Mouse (Mus musculus): Measurements from ENCODE around the gene Gm44579. TPM values are rescaled to one million over a fixed set of nuclear protein-coding genes. Genes with fewer than 3 reads are reported as not detected.
A peak's percentile ranks its signal among the peaks of the same experiment; 100 is the strongest.

Gm44579 gene
- polyA plus RNA-seq (2012; rRNA removed): not detected in 2 replicates

DNA sequence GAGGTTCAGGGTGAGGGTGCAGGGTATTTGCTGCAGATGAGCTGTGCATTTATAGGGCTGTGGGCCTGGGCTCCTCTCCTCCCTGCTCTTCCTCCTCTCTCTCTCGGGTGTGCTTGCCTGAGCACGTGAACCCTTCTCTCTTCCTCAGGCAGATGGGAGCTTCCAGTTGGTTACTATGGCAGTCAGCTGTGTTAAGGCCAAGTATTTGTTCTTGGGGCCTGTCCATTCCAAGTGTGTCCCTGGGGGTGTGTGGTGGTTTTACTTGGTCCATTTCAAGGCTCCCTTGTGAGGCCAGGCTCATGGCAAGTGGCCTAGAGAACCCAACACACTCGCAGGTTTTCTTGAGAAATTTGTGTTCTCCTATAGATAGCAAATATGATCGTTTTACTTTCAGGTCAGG is at the start of gene Gm44579, which contains the start of gene Olfr287:
TSS of gene Gm44579 (minus strand) at position 101 of the 400 bp plus-strand sequence.
TSS of gene Olfr287 (minus strand) at position 180 of the 400 bp plus-strand sequence.
- no peak for DNase-seq (ENCODE audit: low spot score)

DNA sequence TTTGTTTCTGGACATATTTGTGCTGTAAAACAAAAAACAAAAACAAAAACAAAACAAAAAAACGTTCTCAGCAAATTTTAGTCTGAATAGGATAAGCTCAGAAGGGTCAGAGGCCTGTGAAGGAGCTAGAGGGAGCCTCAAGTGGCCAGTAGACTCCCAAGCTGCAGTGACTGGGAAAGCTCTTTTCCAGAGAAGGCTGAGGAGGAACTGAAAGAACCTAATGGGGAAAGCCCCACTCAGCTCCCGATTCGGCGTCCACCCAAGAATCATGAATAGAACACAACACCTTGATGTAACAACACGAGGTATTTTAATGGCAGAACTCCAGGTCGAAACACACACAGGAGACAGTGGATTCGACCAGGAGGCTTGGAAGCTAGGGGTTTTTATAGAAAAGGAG is 37.0 kb upstream of the Gm44579 start:
- no peak for DNase-seq (ENCODE audit: low spot score)

DNA sequence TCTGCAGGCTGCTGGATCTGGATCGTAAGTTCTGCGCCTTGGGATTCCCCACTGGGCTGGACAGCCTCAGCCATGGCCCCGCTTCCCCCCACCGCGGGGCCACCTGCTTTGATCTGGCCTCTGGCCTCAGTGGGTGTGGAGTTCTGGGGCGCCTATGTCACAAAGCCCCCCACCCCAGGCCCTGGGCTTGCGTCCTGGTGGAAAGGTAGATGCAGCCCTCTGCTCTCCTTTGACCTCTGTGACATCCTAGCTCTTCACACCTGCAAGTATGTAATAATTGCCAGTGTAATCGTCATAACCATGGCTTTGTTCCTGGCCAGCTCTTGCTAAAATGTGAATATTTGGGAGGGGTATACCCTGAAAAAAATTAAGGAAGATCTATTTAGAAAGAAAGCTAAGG is 36.4 kb upstream of the Gm44579 start, which contains the start of gene H1fnt:
TSS of gene H1fnt (minus strand) at position 101 of the 400 bp plus-strand sequence.
- no peak for DNase-seq (ENCODE audit: low spot score)

DNA sequence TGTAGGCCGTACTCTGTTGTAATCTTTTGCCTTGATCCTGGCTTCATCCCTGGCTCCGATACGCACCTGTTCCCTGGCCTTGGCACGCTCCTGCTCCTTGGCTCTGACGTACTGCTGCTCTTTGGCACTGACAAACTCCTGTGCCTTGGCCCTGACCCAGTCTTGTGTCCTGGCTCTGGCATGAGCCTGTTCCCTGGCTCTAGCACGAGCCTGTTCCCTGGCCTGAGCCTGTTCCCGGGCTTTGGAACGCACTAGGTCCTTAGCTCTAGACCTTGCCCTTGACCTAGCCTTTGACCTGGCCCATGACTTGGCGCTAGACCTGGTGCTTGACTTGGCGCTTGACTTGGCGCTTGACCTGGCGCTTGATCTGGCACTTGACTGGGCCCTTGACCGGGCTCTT is 35.5 kb upstream of the Gm44579 start:
- no peak for DNase-seq (ENCODE audit: low spot score)

DNA sequence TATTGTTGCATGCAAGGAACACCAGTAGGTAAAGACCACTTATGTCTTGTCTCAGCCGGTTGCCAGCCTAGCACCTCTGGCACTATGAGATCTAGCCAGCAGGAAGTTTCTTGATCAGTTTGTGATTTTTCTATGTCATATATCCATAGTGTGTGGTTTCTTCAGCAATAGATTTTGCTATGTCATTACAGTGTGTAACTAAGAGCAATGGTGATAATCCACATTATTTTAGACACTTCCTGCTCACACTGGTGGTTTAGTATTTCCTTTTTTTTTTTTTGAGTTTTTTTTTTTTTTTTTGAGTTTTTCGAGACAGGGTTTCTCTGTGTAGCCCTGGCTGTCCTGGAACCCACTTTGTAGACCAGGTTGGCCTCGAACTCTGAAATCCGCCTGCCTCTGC is 14.7 kb upstream of the Gm44579 start:
- no peak for DNase-seq (ENCODE audit: low spot score)

DNA sequence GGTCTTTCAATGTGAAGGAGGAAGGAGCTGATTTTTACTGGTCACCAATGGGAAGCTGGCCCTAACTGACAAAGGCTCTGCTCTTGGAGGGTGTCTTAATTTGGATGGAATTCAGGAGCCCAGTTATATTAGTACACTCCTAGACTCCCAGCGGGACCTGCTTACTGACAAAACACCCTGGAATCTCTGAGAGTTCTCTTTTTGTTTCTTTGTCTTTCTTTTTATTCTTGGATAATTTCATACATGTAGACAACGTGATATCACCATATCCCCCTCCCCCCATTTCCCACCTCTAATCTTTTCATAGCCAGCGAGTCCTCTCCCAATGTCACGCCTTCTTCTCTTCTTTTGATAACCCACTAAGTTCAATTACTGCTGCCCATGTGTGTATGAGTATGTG is 13.6 kb upstream of the Gm44579 start, which contains the start of gene Olfr286:
TSS of gene Olfr286 (minus strand) at position 101 of the 400 bp plus-strand sequence.
- DNase-seq (ENCODE audit: low spot score): no peak

DNA sequence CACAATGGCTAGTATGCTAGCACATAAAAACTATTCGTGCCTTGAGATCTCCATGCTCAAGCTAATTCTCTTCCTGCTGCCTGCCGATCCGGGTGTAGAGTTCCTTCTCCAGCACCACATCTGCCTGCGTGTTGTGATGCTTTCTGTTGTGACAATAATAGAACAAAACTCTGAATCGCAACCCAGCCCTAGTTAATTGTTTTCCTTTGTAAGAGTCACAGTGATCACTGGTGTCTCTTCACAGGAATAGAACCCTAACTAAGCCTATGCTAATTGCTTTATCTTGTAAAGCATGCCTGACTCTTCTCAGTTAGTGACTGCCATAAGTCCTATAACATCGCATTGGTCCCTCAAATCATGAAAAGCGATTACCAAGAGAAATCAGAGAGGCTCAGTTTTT is 5.3 kb upstream of the Gm44579 start:
- no peak for DNase-seq (ENCODE audit: low spot score)

DNA sequence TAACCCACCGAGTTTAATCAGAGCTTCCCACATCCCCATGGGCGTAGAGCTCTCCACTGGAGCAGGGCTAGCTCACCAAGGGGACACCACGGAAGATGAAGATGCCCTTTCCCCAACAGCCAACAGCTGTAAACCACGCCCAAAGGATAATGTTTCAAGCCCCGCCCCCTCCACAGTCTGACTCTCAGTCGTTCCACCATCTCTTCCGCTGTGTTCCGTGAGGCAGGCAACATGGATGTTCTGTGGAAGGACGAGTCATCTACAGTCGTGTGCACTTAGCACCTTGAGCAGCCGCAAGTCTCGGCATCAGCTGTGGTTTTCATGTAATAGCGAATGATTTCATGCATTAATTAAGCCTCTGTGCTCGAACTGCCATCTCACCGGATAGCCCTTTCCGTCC is 4.8 kb upstream of the Gm44579 start:
- DNase-seq (ENCODE audit: low spot score): no peak

DNA sequence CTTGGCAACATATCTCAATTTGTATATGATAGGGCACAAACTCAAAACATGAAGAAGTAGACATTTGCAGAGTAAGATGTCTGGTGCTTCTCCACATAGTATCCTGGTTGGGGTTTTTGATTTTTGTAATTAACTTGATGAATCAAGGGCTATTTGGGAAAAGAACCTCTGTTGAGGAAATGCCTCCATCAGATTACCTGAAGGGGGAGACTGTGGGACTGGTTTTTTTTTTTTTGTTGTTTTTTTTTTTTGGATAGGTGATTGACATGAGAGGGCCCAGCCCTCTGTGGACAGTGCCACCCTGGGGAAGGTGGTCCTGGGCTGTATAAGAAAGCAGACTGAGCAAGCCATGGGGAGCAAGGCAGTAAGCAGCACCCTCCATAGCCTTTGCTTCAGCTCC is 1.6 kb upstream of the Gm44579 start:
- DNase-seq (ENCODE audit: low spot score): no peak

DNA sequence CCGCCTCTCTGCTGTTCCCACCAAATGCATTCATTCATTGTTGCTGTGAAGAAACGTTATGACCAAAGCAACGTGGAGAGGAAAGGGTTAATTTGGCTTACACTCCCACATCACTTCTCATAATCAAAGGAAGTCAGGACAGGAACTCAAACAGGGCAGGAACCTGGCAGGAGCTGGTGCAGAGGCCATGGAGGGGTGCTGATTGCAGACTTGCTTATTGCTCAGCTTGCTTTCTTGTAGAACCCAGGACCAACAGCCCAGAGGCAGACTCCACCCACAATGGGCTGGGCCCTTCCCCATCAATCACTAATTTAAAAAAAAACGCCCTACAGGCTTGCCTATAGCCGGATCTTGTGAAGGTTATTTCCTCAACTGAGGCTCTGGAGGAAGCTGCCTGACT is 6.6 kb downstream of the Gm44579 start:
- no peak for DNase-seq (ENCODE audit: low spot score)

DNA sequence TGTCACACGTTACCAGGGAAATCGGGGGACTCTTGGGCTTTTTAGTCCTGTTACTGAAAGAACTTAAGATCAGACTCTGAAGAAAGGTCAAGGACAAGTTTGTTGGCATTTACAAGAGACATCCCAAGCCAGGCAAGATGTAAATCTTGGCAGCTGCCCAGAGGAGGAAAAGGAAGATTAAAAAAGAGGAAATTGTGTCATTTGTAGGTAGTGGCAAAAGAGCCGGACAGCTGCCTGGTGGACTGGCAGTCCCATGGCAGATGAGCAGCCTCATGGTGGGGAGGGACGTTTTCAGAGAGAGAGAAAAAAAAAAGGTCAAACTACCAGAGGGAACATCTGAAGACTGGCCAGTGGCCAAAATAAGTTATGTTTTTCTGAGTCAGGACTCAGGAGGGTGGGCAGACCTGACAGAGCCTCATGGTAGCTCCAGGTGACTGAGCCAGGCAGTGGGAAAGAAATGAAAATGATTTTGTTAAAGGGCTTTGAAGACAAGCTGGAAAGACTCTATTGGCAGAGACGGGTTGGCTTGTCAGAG is 7.4 kb downstream of the Gm44579 start:
- no peak for DNase-seq (ENCODE audit: low spot score)

DNA sequence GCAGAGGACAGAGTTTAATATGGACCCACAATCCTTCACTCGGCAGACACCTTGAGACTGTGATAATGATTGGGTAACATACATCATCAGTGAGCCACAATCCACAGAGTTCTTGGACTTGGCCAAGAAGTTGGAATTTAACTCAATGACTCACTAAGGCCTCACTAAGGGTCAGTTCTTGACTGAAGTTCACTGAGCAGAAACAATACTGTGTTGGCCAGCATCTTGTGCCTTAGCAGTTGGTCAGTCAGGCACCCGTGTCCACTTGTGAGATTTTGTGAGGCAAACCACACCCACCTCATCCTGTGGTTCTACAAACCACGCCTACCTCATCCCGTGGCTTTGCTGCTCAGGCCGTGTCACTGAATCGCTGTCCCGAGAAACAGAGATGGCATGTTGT is 11.1 kb downstream of the Gm44579 start:
- DNase-seq (ENCODE audit: low spot score): no peak

DNA sequence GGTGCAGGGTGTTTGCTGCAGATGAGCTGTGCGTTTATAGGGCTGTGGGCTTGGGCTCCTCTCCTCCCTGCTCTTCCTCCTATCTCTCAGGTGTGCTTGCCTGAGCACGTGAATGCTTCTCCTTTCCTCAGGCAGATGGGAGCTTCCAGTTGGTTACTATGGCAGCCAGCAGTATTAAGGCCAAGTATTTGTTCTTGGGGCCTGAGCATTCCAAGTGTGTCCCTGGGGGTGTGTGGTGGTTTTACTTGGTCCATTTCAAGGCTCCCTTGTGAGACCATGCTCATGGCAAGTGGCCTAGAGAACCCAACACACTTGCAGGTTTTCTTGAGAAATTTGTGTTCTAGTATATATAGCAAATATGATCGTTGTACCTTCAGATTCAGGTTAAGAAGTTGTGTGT is 25.3 kb downstream of the Gm44579 start, which contains the start of gene Olfr288:
TSS of gene Olfr288 (minus strand) at position 101 of the 400 bp plus-strand sequence.
- DNase-seq (ENCODE audit: low spot score): no peak

DNA sequence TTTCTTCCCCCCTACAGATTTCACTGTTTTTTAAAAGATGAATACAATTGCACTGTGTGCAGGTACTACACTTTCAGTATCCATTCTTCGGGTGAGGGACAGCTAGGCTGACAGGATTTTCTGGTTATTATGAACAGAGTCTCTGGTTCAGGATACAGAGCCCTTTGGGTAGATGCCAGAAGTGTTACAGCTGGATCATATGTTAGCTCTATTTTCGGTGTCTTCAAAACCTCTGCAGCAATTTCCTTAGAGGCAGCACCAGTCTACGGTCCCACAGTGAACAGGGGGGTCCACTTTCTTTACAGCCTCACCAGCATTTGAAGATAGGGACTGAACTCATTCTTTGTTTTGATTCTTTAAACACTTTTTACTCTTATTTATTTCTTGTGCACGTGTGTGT is 36.3 kb downstream of the Gm44579 start:
- no peak for DNase-seq (ENCODE audit: low spot score)

DNA sequence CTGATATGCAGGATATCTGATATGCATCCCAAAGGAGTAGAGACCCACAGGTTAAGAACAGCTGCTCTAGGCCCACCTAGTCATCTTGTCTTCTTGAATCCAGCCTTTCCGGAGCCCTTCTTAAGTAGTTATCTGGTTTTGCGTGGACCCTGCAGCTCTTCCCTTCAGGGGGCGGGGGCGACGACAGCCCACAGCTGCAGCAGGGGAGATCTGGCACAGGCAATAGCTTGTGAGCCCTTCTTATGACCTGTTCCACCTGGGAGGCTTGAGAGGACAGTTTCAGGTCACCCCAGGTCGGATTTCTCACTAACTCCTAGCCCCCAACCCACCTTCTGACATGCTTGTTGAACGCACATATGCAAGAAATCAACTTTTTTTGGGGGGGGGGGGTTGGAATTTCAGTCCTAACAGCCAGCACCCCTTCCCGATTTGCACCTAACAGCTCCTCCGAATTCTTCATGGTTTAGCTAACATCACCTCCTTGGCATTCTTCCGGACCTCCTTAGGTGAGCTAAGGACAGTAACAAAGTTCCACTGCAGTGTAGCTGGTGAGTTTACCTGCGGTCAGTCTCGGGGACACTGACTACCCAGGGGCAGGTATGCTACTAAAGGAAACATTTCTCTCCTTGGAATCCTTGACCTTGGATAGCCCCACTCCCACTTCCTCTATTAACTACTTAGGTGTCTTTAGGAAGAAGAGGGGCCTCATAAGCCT is 38.8 kb downstream of the Gm44579 start:
- no peak for DNase-seq (ENCODE audit: low spot score)

DNA sequence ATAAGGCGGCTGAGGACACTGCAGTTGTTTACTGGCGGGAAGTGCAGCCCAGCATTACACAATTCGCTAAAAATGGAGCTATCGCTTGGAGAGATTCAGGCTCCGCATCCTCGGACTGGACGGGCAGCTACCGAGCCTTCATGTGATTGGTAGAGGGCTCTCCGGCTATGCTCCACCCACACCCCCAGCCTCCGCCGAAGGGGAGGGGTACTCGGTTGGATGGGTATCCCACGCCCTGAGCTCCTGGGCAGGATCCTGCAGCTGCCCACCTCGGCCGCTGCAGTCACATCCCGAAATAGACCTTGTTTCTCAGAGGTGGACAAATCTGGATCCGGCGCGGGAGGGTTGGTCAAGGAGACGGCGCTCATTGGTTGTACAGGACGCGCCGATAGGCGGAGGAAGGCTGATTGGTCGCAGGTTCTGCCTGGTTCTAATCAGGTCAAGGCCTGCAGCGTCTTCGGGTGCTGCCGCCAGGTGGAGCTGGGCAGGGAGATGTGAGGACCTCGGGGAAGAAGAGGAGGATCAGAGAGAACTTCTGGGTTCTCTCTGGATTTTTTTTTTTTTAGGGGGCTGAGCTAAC is 39.6 kb downstream of the Gm44579 start:
- DNase-seq (ENCODE audit: low spot score): peak; percentile 82

DNA sequence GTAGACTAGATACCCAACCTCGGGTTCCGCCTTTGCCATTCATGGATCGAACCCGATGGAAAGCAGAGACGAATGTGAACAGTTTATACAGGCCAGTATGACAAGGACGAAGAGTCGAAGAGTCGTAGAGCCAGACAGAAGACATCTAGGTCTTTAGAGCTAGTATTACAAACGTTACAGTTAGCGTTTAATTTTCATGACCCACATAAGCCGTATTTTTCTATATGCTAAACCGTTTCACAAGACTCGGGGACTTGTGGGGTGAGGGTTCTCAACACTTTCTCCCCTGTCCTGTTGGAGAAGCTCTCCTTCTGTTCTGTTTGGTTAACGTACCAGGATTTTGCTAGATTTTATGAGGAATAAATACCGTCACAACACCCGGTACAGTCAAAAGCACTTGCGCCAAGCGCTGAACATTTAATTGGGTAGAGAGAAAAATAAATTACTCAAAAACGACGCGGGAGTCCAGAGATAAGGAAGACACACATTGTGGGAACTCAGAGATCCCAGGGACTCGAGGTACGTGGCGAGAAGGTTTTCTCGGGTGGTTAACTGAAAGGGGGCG is 40.1 kb downstream of the Gm44579 start:
- DNase-seq (ENCODE audit: low spot score): no peak

DNA sequence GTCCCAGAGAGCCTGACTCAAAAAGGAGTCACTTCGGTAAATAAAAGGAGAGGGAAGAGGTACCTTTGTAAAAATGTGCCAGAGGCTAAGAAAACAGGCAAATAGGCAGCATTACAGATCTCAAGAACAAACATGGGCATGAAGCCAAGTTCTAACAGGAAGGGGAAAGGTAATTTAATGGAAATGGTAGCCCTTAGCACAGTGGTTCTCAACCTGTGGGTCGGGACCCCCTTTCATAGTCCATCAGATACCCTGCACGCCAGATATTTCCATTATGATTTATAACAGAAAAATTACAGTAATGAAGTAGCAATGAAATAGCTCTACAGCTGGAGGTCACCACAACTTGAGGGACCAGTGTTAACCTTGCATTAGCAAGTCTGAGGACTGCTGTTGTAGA is 43.5 kb downstream of the Gm44579 start:
- no peak for DNase-seq (ENCODE audit: low spot score)

DNA sequence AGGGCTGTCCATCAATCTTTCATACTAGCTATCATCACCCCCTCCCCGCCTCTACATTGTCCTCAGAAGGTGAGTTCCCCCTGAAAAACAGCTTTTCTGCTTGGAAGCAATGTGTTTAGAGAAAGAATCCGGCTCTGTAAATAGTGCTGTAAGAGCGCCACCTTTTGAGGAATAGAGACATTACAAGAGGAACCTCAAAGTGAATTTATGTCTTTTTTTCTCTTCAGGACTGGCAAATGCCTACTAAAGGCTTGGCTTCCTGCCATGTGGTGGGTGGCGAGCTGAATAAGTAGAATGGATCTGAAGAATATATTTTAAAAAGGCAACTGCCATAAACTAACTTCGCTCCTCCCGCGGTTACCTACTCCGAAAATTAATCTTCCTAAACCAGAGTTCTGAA is 47.0 kb downstream of the Gm44579 start:
- DNase-seq (ENCODE audit: low spot score): no peak

DNA sequence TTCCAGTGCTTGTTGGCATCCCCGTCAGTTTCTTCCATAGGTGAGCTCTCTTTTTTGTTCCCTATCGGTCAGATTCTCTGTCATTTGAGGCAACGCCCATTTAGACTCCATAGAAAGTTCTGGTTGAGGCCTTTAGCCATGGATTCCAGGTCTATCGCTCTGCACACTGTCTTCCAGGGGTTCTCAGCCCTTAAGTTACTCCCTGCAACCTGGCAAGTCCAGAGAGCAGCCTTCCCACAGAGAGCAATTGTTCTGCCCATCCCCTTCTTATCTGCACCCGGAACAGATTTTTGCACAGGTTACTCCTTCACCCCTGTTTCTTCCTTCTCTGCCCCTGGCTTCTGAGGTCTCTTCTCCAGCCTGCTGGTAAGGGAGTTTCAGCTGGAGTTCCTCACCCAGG is 48.7 kb downstream of the Gm44579 start:
- DNase-seq (ENCODE audit: low spot score): no peak

DNA sequence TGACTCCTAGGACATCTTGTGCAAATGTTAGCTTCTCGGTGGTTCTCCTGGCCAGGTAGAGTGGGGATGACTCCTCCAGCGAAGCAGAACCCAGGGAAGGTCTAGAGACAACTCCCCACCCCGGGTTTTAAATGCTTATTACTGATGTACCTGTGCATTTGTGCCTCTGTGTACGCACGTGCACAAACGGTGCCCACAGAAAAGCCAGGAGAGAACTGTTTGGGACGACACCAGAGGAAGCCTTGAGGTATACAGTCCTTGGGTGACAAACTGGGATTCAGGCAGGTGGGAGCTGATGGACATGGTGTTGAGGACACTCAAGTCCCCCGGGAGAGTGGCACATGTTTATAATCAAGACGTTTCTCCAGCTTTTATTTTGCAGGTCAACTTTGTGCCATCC is 49.9 kb downstream of the Gm44579 start:
- DNase-seq (ENCODE audit: low spot score): no peak

DNA sequence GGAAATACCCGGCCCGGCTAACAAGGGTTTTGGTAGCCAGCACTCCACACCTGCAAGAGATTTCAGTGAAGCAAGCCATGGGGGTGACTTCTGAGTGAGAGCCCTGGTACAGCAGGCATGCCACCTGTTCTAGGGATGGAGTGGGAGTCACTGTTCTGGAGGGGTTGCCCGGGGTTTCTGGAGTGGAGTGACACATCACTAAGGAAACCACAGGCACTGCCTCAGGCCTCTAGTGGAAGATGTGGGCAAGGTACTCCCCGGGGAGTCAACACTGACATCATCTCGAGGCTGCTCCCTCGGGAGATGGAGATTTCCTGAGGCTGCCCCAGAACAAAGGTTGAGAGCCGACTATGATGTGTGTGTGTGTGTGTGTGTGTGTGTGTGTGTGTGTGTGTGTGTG is 50.4 kb downstream of the Gm44579 start:
- no peak for DNase-seq (ENCODE audit: low spot score)

DNA sequence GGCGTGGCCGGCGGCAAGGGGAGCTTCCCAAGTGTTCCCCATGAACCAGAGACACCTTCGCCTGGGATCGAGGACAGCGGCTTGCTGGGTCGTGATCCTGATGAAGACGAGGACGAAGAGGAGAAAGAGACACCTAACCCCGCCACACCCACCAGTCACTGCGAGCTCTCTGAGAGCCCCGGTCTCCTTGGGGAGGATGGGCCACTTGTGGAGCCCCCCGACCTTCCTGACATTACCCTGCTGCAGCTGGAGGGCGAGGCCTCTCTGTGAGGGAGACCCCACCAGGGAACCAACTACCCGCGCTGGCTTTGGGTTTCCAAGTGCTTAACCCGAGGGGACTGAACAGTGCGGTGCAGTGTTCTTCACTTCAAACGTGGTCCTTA is 52.2 kb downstream of the Gm44579 start:
- no peak for DNase-seq (ENCODE audit: low spot score)
